Mouse (Mus musculus) lung, embryonic 15.5 days (tissue): ENCODE data around the gene Tmem189. TPM values are rescaled to one million over a fixed set of nuclear protein-coding genes. Genes with fewer than 3 reads are reported as not detected.

ENCODE experiments used
- ATAC-seq: fragments of 200-750 bp; cut with Nextera tagmentation; 2 replicates; pipeline ENCODE4 v1.8.0; 2017; ENCODE audit warnings: moderate number of reproducible peaks, borderline replicate concordance; ENCODE audit not compliant: low FRiP score, low TSS enrichment; ENCODE audit errors: extremely low read depth
- H3K27ac ChIP-seq: fragments of 300-500 bp; sonication (generic); 2 replicates; pipeline ENCODE4 v1.5.1; 2015; ENCODE audit warnings: moderate library complexity, mild to moderate bottlenecking, inconsistent platforms
- H3K27me3 ChIP-seq: fragments of 300-500 bp; sonication (generic); 2 replicates; pipeline ENCODE4 v1.6.1; 2015; ENCODE audit warnings: inconsistent platforms
- H3K36me3 ChIP-seq: fragments of 300-500 bp; sonication (generic); 2 replicates; pipeline ENCODE4 v1.6.1; 2015; ENCODE audit warnings: inconsistent platforms
- H3K4me1 ChIP-seq: fragments of 300-500 bp; sonication (generic); 2 replicates; pipeline ENCODE4 v1.6.1; 2015; ENCODE audit warnings: inconsistent platforms
- H3K4me2 ChIP-seq: fragments of 300-500 bp; sonication (generic); 2 replicates; pipeline ENCODE4 v1.6.1; 2015; ENCODE audit warnings: inconsistent platforms, mild to moderate bottlenecking, moderate library complexity
- H3K4me3 ChIP-seq: fragments of 300-500 bp; sonication (generic); 2 replicates; pipeline ENCODE4 v1.5.1; 2015; ENCODE audit warnings: mild to moderate bottlenecking, inconsistent platforms
- H3K9ac ChIP-seq: fragments of 300-500 bp; sonication (generic); 2 replicates; pipeline ENCODE4 v1.6.1; 2015; ENCODE audit warnings: inconsistent platforms
- H3K9me3 ChIP-seq: fragments of 300-500 bp; sonication (generic); 2 replicates; pipeline ENCODE4 v1.6.1; 2016; ENCODE audit warnings: inconsistent platforms
- WGBS: fragments of 180-500 bp; shearing (Covaris S2); methylation state at CpG from one replicate; pipeline ENCODE4 v1.1.7; 2015; 5-methylcytosine and 5-hydroxymethylcytosine counted together
- polyA plus RNA-seq: library from polyadenylated mRNA; unstranded; fragments of >200 nt; fragmentation: Nextera tagmentation; extraction: Ambion mirVana; gene quantifications from 2 replicates; pipeline ENCODE4 v1.2.1, GENCODE M21; 2015

Tmem189 gene
- polyA plus RNA-seq, 1 experiment from 2014 or later: 43.8 TPM

- 11% methylated on average over 12 of the region's 12 CpGs for WGBS
- peak overlapping the region; percentile 90 for H3K4me3 ChIP-seq
- H3K27me3 ChIP-seq: no peaks in the 10 kb centered on the region; the same call in 1 of the 2 replicates
- peak; percentile 1 for ATAC-seq
- peaks cover 17% of the 10 kb centered on the region for H3K36me3 ChIP-seq
- H3K27ac ChIP-seq: peak overlapping the region; percentile 97
- H3K4me2 ChIP-seq: peak overlapping the region; percentile 74
- peaks cover 32% of the 10 kb centered on the region for H3K4me1 ChIP-seq
- no peaks in the 10 kb centered on the region for H3K9me3 ChIP-seq
- H3K9ac ChIP-seq: peak overlapping the region; percentile 89
These were observed 1.5 kb downstream of the Tmem189 start for GRCm38 (mm10) chr2:167688126-167688497.

GRCm38 (mm10) chr2:167687651-167688101, 1.9 kb downstream of the Tmem189 start:
- H3K4me2 ChIP-seq: peak overlapping the region; percentile 74; the same call in 1 of the 2 replicates
- ATAC-seq: no peak; the same call in 1 of the 2 replicates
- no peak overlapping the region for H3K27ac ChIP-seq

DNA sequence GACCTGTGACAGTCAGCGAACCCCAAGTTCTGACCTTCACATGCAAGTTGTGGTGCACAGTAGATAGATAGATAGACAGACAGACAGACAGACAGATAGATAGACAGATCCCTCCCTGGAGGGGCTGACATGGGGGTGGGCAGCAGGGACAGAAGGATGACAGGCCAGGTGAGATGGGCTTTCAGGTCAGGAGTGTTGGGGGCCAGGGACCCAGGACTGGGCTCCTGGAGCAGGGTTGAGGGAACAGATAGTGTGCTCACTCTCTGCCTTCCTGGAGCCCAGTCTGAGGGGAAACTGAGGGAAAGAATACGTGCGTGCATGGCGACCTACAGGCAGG, 2.4 kb downstream of the Tmem189 start:
- H3K27me3 ChIP-seq: no peaks in the 10 kb centered on the region; the same call in 1 of the 2 replicates
- H3K4me1 ChIP-seq: peaks cover 24% of the 10 kb centered on the region
- no peak for ATAC-seq
- peaks cover 8% of the 10 kb centered on the region; the same call in 1 of the 2 replicates for H3K36me3 ChIP-seq
- no peak overlapping the region for H3K9ac ChIP-seq
- 96% methylated on average over 4 of the region's 4 CpGs for WGBS
- H3K4me2 ChIP-seq: no peak overlapping the region
- no peaks in the 10 kb centered on the region for H3K9me3 ChIP-seq
- no peak overlapping the region for H3K4me3 ChIP-seq
- no peak overlapping the region for H3K27ac ChIP-seq

More at GRCm38 (mm10) chr2:167687651-167688101, 1.9 kb downstream of the Tmem189 start:
- Histone ChIP-seq H3K36me3 (peaks cover 12% of the 10 kb centered on the region), H3K9me3 (no peaks in the 10 kb centered on the region), H3K27me3 (no peaks in the 10 kb centered on the region; the same call in 1 of the 2 replicates), H3K4me1 (peaks cover 29% of the 10 kb centered on the region), H3K9ac (no peak overlapping the region), H3K4me3 (no peak overlapping the region)
- WGBS: 46% methylated on average over 11 of the region's 11 CpGs

GRCm38 (mm10) chr2:167686382-167687249, 3.0 kb downstream of the Tmem189 start:
- no peak for ATAC-seq
- 77% methylated on average over 16 of the region's 16 CpGs for WGBS
- no peak overlapping the region for H3K4me3 ChIP-seq
- no peak overlapping the region for H3K27ac ChIP-seq
- H3K4me2 ChIP-seq: no peak overlapping the region
- H3K9me3 ChIP-seq: no peaks in the 10 kb centered on the region
- 0 out of 2 replicates have a peak, but pooled peaks cover 2% of the 10 kb centered on the region for H3K36me3 ChIP-seq
- H3K27me3 ChIP-seq: no peaks in the 10 kb centered on the region; the same call in 1 of the 2 replicates
- 0 out of 2 replicates have a peak overlapping the region, but pooled peaks have one; percentile 18 for H3K9ac ChIP-seq
- H3K4me1 ChIP-seq: peaks cover 18% of the 10 kb centered on the region

DNA sequence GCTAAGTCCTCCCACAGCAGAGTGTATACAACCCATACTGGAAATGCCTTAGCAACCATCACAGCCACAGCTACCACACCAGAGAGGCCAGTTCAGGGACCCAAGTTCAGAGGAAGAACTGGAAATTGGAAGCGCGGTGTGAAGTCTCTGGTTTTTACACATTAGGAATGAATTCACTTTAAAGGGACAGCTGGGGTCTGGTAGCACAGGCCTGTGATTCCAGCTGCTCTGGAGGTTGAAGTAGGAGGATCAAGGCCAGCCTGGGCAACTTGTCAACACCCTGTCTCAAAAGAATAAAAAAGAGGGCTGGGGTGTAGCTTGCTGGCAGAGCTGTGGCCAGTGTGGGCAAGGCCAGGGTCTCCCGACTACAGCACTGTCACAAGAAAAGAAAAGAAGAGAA, 3.8 kb downstream of the Tmem189 start:
- H3K36me3 ChIP-seq: no peaks in the 10 kb centered on the region
- H3K4me2 ChIP-seq: no peak overlapping the region
- no peak overlapping the region for H3K9ac ChIP-seq
- H3K9me3 ChIP-seq: no peaks in the 10 kb centered on the region
- no peak overlapping the region for H3K4me3 ChIP-seq
- WGBS: 75% methylated on average over 3 of the region's 3 CpGs
- H3K4me1 ChIP-seq: peaks cover 12% of the 10 kb centered on the region
- H3K27ac ChIP-seq: no peak overlapping the region
- no peaks in the 10 kb centered on the region; the same call in 1 of the 2 replicates for H3K27me3 ChIP-seq
- no peak for ATAC-seq

- WGBS: 9% methylated on average over 8 of the region's 8 CpGs
- ATAC-seq: no peak
- Histone ChIP-seq H3K36me3 (no peaks in the 10 kb centered on the region), H3K27me3 (no peaks in the 10 kb centered on the region; the same call in 1 of the 2 replicates), H3K4me1 (peaks cover 7% of the 10 kb centered on the region), H3K9me3 (no peaks in the 10 kb centered on the region), H3K4me2 (no peak overlapping the region), H3K27ac (no peak overlapping the region), H3K4me3 (no peak overlapping the region), H3K9ac (no peak overlapping the region)
These were observed 4.5 kb downstream of the Tmem189 start for GRCm38 (mm10) chr2:167685137-167685536.

DNA sequence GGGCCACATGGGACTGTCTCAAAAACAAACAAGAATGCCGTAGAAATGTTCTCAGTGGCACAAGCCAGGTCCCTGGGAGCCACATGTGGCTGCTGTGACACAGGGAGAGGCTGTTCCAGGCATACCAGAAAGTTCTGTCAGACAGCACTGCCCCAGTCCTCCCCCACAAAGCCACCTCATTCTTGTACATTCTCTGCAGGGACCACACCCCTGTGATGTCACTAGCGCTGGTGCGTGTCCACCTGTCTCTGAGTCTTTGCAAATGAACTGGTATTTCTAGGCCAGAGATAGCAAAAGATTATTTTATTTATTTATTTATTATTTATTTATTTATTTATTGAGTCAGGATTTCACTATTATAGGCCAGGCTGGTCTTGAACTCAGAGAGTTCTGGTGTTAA, 5.9 kb downstream of the Tmem189 start:
- H3K9me3 ChIP-seq: no peaks in the 10 kb centered on the region
- WGBS: 74% methylated on average over 3 of the region's 3 CpGs
- no peaks in the 10 kb centered on the region; the same call in 1 of the 2 replicates for H3K27me3 ChIP-seq
- no peak for ATAC-seq
- no peak overlapping the region for H3K4me3 ChIP-seq
- H3K27ac ChIP-seq: no peak overlapping the region
- H3K4me2 ChIP-seq: no peak overlapping the region
- no peaks in the 10 kb centered on the region for H3K36me3 ChIP-seq
- H3K4me1 ChIP-seq: peaks cover 9% of the 10 kb centered on the region
- H3K9ac ChIP-seq: no peak overlapping the region

DNA sequence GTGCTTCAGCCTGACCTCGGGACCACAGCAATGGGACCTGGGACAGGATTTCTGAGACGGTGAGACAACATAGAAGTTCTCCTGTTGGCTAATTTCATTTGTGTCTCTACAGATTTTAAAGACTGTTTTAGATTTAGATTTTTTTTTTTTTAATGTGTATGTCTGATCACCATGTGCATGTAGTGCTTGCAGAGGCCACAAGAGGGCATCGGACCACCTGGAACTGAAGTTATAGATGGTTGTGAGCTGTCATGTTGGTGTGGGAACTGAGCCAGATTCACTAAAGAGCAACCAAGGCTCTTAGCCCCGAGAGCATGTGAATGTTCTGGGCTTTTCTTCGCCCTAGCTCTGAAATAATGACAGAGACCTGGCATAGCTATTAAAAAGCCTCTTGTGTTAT, 9.0 kb downstream of the Tmem189 start:
- no peaks in the 10 kb centered on the region for H3K36me3 ChIP-seq
- ATAC-seq: no peak
- no peaks in the 10 kb centered on the region for H3K27me3 ChIP-seq
- no peak overlapping the region for H3K9ac ChIP-seq
- H3K9me3 ChIP-seq: no peaks in the 10 kb centered on the region
- WGBS: 42% methylated on average over 5 of the region's 5 CpGs
- no peak overlapping the region for H3K4me3 ChIP-seq
- H3K4me1 ChIP-seq: 0 out of 2 replicates have a peak, but pooled peaks cover 2% of the 10 kb centered on the region
- H3K4me2 ChIP-seq: no peak overlapping the region
- H3K27ac ChIP-seq: no peak overlapping the region

DNA sequence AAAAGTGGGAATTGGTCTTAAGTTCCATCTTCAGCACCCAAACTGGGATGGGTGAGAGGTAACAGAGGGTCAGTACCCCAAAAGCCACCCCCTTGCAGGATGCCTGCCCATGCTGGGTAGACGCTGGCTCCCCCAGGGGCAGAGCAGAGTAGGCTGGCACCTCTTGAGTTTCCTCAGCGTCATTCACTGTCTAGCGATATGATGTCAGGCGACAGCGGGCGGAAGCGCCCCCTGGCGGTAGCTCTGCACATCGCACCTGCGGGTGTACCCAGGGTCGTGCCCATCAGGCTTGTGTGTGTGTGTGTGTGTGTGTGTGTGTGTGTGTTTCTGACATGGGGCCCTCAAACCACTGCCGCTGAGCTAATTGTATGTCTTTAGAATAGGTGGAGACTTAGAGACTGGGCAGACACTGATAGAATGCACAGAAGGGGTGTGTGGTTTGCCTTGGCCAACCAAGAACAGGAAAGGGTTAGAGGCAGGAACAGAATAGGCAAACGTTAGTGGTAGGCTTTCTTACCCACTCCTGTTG, 9.7 kb downstream of the Tmem189 start:
- 3% methylated on average over 13 of the region's 13 CpGs for WGBS
- 0 out of 2 replicates have a peak, but pooled peaks cover 2% of the 10 kb centered on the region for H3K4me1 ChIP-seq
- no peaks in the 10 kb centered on the region for H3K9me3 ChIP-seq
- no peak overlapping the region for H3K9ac ChIP-seq
- H3K27ac ChIP-seq: no peak overlapping the region
- H3K36me3 ChIP-seq: no peaks in the 10 kb centered on the region
- no peak overlapping the region for H3K4me3 ChIP-seq
- no peak overlapping the region for H3K4me2 ChIP-seq
- ATAC-seq: peak; percentile 73
- H3K27me3 ChIP-seq: no peaks in the 10 kb centered on the region

GRCm38 (mm10) chr2:167678600-167678999, 11.0 kb downstream of the Tmem189 start:
- Histone ChIP-seq H3K9ac (no peak overlapping the region), H3K27ac (no peak overlapping the region), H3K4me3 (no peak overlapping the region), H3K36me3 (no peaks in the 10 kb centered on the region), H3K9me3 (no peaks in the 10 kb centered on the region), H3K4me1 (0 out of 2 replicates have a peak, but pooled peaks cover 2% of the 10 kb centered on the region), H3K27me3 (no peaks in the 10 kb centered on the region), H3K4me2 (no peak overlapping the region)
- WGBS: 44% methylated on average over 5 of the region's 5 CpGs
- ATAC-seq: no peak

GRCm38 (mm10) chr2:167675120-167675909, 14.3 kb downstream of the Tmem189 start:
- no peak for ATAC-seq

More at GRCm38 (mm10) chr2:167675120-167675909, 14.3 kb downstream of the Tmem189 start:
- Histone ChIP-seq H3K27me3 (no peaks in the 10 kb centered on the region), H3K27ac (no peak overlapping the region), H3K4me2 (no peak overlapping the region), H3K4me3 (no peak overlapping the region), H3K36me3 (no peaks in the 10 kb centered on the region), H3K9ac (no peak overlapping the region), H3K4me1 (0 out of 2 replicates have a peak, but pooled peaks cover 6% of the 10 kb centered on the region), H3K9me3 (no peaks in the 10 kb centered on the region)
- WGBS: 33% methylated on average over 14 of the region's 14 CpGs
